Mouse (Mus musculus) small intestine, adult 2 months (tissue): ENCODE measurements around the gene Ppp2r5e.

Source experiments
- CTCF ChIP-seq: fragments of 200-500 bp; IDR thresholded peaks from 2 replicates; pipeline ENCODE4 v1.5.1; 2012; ENCODE audit warnings: low read depth, mild to moderate bottlenecking, control low read depth, inconsistent platforms, low read length, moderate library complexity, mixed read lengths; ENCODE audit not compliant: insufficient replicate concordance, insufficient read length; ENCODE audit errors: extremely low read depth
- POLR2A ChIP-seq: fragments of 200-500 bp; IDR thresholded peaks from 2 replicates; pipeline ENCODE4 v1.6.1; 2012; ENCODE audit warnings: low read depth, mild to moderate bottlenecking, control low read depth, inconsistent platforms, low read length, moderate library complexity

DNA sequence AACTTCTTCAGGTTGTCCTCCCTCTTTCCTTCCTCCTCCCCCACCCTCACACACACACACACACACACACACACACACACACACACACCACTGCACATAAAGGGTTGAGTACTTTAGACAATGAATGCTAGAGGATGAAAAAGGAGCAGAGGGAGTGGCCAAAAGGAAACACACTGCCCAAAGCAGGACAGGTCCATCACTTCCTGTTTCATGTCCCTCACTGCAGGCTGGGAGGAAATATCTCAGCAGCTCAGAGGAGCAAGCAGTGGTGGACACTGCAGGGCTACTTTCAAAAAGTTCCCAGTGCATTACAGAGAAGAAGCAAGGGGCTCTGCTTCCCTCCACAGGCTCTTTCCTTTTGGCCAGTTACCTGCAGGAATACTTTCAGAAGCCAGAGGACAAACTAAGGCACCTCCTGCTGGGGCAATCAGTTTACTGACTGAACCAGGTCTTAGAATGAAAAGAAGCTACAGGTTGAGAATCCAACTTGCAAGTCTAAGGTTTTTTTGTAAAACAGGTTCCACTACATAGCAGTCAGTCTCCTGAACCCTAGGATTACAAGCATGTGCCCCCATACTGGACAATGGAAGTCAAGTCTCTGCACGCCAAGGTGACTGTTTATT is 32.9 kb downstream of the Ppp2r5e start:
- TF ChIP-seq CTCF = no peak
- no peak for TF ChIP-seq POLR2A
